Mouse (Mus musculus): ENCODE measurements around the gene Best3.

The Best3 gene

DNA sequence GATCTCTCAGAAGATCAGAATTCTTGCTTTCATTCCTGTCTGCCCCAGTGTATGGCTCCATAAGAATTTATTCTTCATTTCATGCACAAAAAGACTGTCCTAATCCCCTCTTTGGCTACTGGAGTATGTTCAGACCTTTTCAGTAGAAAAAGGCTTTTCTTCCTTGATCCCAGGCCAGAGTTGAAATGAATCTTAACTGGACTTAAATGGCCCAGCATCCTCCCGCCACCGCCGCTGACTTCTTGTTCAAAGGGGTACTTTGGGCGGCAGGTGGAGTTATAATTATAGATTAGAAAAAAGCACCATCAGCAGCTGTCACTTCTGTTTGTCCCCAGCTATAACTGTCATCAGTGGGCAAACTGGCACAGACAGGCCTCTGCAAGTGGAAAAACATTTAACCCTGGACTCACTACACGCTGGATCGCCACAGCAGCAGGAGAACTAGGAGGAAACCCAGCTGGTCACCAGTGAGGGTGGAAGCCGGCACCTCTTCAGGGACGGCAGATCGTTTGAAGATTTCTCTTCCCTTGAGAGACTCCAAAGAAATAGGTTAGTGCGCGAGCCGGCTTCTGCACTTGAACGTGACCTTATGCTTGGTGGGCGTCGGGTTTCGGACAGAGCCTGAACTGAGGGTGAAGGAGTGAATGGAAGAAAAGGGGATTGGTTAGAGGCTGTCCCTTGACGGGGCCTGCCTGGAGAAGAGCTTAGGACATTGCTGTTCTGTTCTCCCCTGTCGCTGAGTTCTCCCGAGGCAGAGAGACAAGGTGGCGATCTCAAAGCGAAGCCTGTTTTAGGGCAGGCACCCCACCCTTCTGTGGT lies at the start of gene Best3:
Gene Best3 (plus strand): TSS at position 51 of the 819 bp plus-strand sequence.
- ATAC-seq (ENCODE audit: insufficient number of reproducible peaks, low FRiP score, low TSS enrichment) = no peak

DNA sequence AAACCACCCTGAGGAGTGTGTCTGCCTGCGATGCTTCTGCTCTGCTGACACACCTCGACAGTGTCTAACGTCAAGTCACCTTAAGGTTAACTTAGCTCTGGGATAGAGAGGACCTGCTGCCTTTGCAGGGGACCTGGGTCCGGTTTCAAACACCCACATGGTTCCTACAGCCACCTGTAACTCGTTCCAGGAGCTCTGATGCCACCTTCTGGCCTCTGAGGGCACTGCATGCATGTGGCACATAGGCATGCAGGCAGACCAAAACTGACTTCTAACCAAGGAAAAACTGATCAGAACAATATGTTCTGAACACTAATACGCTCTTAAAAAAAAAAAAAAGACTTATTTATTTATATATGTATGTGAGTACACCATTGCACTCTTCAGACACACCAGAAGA lies 43.1 kb upstream of the Best3 start:
- no peak for ATAC-seq (ENCODE audit: insufficient number of reproducible peaks, low FRiP score, low TSS enrichment)

DNA sequence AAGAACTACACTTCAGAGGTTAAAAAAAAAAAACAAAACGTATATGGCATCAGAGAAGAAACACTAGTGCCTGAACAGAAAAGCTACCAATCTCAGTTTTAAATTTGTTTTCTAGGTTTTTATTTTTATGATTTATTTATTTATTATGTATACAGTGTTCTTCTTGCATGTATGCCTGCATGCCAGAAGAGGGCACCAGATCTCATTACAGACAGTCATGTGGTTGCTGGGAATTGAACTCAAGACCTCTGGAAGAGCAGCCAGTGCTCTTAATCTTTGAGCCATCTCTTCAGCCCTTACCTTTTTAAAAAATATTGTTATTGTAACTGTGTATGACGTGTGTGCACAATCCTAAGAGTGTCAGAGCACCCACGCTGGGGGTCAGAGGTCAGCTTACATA lies 42.0 kb upstream of the Best3 start:
- ATAC-seq (ENCODE audit: insufficient number of reproducible peaks, low FRiP score, low TSS enrichment) = no peak

DNA sequence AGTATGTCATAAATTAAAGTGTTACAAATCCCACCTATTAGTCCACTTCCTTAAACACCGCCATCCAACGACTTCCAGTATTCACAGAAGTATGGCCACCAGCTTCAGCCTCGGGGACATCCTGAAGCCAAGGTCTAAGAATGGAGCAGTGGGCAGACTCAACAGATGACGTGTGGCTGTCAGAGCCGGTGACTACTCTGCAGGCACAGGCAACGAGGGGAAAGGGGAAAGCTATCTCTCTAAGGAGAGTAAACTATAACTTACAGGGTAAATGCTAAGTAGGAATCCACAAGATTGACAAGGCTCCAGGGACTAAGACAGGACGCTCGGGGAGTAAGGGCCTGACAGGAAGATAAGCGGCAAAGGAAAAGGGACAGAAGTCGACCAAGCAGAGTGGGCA lies 41.2 kb upstream of the Best3 start:
- no peak for ATAC-seq (ENCODE audit: insufficient number of reproducible peaks, low FRiP score, low TSS enrichment)

DNA sequence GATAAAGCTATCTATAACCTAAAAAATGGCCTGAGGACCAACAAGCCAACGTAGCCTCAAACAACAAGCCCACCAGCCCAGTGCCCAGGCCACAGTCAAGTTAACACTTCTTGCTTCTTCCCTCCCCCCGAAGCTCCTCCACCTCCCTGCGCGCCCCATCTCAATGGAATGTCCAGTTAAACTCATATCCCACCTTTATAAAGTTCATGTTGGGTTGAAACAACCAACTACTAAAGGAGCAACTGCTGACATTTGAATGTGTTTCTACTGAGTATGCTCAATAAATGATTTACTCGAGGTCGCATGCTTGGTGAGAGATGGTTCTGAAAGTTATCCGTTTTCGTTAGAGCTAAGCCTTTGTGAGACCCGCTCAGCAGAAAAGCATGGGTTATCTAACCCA lies 37.7 kb upstream of the Best3 start:
- ATAC-seq (ENCODE audit: insufficient number of reproducible peaks, low FRiP score, low TSS enrichment) = no peak

DNA sequence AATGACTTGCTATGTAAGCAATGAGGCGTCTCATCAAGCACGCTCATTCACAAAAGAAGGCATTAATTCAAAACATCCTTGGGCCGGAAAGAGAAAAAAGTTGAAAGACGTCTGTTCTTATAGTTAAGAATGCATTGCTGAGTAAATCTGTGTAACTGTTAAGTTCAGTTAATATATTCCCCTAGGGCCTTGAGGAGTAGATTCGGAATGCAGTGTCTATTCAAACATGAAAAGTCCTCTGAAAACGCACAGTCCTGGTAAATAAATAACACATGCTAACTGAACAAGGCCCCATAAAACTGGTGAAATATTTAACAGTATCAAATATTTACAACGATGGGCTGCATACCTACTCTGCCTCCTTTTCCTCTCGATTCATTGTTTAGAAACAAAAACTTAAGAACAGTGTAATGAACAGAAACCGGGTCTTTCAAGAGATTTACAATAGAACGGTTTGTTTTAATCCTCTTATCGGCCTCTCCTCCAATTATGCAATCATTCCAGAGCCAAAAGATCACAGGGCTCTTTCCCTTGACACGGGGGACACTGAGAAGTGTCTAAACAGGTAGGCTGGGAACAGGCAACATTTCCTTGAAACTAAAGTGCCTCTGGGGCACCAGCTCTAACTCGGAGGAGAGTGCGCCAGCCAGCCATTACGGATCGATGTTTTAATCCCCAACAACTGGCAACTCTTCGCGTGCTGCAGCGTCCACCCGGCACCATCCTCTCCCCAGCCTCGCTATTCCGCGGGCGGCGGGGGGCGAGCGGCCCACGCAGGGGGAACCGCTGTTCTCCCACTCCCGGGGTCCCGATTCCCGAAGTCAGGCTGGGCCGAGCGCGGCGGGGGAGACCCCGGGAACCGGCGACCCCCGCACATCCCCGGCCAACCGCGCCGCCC lies 36.8 kb upstream of the Best3 start:
- ATAC-seq (ENCODE audit: insufficient number of reproducible peaks, low FRiP score, low TSS enrichment) = 0 out of 2 replicates have a peak, but pooled peaks have one; percentile 1

DNA sequence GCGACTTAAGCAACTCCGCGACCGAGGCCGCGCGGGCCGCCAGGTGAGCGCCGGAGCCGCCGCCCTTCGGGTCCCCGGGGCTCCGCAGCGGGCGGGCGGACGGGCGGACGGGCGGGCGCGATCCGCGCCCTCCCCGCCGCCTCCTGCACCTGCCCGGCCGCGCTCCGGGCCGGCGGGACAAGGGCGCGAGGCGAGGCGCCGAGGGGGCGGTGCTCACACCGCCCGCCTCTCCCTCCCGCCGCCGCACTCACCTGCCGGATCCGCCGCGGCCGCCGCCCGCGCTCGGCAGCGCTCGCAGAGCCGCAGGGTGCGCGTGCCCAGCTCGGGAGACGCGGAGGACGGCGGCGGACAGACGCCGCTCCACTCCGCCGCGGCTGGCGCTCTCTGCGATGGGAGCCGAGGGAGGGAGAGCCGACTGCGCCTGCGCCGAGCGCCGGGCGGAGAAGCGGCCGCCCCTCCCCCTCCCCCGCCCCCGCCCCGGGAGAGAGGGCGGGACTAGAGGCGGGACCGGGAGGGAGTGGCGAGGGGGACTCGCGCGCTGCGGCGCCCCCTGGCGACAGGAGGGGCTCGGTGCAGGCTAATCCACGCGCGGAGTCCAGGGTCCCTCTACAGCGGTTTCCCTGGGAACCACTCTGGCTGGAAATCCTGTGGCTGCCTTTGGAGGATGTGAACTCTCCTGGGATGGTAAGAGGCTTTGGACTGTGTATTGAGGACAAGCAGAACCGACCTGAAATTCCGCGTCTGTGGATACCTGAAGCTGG lies 35.9 kb upstream of the Best3 start, which contains the start of gene Rab3ip:
Gene Rab3ip (minus strand): TSS at position 761 of the 761 bp plus-strand sequence.
- peak; percentile 91 for ATAC-seq (ENCODE audit: insufficient number of reproducible peaks, low FRiP score, low TSS enrichment)

DNA sequence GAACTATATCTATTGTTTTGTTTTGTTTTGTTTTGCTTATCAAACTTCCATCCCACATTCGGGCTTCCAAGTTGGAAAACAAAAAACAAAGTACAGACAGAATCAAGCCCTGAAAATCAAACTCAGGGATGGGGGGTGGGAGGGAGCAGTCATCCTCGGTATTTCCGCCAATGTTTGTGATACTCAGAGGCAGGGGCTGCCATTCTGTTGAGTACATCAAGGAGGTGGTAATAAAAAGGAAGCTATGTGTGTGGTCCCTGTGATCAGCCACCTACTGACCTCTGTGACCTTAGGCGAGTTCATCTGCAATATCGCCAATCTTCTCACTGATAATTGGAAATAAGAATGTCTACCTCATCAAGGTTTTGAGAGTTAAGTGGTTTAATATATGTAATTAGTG lies 35.2 kb upstream of the Best3 start:
- ATAC-seq (ENCODE audit: insufficient number of reproducible peaks, low FRiP score, low TSS enrichment) = no peak

DNA sequence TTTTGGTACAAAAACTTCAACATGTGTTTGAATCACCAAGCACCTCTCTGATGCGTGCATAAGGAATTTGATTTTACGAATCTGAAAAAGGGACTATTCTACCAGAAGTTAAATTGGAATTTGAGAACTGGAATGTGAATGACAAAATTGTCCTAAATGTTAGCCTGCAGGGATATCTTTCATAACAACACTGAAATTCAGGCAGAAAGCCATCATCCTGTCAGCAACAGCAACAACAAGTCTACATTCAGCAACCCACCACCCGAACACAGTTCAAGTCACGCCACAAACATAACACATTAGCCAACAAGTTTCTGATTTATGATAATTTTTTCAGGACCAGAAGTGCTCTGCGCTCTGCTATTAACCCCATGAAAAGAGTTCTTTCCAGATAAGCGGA lies 30.9 kb upstream of the Best3 start:
- no peak for ATAC-seq (ENCODE audit: insufficient number of reproducible peaks, low FRiP score, low TSS enrichment)

DNA sequence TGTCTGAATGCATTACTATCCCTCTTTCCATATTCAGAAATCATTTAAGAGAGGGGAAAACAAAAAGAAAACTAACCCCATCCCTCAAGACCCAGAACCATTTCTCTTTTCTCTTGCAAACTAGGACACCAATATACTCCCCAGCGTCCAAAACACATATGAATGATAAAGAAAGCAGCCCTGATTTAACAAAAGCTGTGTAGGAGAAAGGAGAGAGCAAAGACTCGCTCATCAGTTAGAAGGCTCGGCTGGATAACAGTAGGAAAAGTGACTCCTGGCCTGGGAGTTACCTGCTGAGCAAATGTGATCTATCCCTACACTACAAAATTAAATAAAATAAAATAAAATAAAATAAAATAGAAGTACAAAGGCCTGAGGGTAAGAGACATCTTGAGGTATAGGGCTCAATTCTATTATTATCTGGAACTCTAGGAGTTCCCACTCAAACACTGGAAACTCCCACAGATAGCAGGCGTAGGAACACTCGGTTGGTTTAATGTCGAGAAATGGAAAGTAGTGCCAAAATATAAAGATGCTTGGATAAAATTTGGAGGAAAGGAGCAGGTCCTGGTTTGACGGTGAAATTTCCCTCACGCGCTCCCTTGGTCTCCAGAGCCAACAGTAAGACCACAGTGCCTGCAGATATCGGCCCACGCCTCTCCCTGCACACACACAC lies 29.5 kb upstream of the Best3 start:
- no peak for ATAC-seq (ENCODE audit: insufficient number of reproducible peaks, low FRiP score, low TSS enrichment)

DNA sequence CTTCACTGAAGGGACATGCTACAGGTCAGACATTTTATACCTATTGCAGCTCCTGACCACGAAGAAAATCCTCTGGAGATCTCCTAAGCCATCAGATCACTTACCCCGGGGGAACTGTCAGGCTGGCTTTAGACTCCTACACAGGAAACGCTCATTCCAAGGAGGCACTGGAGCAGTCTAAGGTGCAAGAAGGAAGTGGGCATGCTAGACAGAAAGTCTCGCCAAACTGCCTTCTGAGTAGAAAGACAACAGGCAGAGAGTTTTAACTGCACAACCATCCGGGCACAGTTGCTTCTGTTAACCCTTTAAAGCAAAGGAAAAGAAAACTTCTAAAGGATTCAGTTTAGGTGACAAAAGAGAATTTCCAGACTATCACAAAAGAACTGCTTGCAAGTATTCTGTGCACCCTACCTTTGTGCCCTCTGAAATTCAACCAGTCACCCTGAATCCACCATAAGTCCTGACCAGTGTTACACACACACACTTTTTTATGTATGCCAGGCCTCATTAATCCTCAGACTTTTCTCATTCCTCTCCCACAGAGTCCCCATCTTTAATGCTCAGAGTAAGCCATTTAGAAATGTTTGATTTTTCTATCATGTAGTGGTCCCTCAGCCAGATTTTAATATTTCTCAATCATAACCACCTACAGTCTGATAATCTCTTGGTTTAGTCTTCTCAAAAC lies 28.1 kb upstream of the Best3 start:
- ATAC-seq (ENCODE audit: insufficient number of reproducible peaks, low FRiP score, low TSS enrichment) = no peak

DNA sequence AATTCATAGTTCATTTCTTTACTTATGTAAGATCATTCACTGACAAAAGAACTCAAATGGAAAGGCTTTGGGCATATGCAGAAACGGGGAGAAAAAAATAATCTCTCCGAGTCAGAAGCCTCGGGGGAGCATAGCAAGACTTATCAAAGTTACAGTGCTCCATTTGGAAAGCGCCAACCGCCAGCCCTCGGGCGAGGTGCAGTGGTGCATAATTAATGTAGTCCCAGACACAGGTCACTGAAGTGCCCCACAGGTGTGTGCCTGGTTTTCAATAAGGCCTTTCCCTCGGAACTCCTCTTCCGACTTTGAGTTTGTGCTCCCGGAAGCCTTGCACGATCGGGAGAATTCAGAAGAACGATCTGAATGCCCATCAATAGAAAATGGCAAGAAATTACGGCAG lies 24.0 kb upstream of the Best3 start:
- ATAC-seq (ENCODE audit: insufficient number of reproducible peaks, low FRiP score, low TSS enrichment) = no peak

DNA sequence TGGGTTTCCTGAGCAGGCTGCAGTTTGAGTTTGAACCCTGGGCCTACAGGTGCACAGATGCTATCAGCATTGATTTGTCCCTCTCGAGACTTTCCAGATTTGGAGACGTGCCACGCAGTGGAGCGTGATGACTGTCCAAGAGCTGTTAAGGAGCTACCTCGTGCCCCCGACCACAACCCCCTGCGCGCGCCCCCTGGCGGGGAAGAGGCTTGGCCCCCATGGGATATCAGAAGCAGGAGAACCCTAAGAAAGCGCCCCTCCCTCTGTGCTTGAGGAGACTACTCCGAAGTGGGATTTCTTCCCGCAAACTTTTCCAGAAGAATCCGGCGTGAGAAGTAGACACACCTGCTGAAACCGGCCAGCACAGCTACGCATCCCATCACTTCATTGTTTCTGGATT lies 23.3 kb upstream of the Best3 start:
- ATAC-seq (ENCODE audit: insufficient number of reproducible peaks, low FRiP score, low TSS enrichment) = no peak

DNA sequence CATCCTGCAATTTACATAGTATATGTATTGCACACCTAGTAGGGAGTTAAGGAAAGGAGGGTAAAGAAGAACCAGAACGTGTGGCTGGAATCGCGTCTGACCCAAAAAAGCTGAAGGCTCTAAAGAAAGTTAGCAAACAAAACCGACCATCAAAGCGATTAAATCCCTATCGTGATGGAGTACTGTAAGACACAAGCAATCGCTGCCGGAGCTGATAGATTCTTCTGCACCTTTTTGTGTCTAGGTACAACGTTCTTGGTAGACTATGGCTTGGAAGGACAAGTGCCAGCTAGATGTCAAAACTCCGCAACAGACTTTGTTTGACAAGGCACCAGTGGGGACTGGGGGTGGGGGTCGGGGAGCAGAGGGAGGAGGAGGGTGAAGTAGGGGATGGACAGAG lies 22.0 kb upstream of the Best3 start:
- ATAC-seq (ENCODE audit: insufficient number of reproducible peaks, low FRiP score, low TSS enrichment) = no peak

DNA sequence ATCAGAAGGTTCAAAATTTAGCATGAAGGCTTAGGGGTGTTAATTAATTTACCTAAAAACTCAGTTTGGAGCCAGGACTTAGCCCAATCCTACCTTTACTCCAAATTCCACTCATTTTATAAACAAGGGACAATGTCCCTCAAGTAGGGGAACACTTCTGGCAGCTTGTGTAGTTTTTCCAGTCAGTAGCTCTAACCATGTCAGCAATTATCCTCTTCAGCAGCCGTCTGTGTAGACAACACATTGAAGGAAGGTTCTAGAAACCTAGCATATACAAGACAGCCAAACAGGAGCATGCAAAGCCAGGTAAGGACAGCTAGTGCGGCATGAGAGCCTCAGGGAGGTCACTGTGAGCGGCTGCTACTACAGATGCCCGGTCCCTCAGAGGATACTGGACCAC lies 21.5 kb upstream of the Best3 start:
- no peak for ATAC-seq (ENCODE audit: insufficient number of reproducible peaks, low FRiP score, low TSS enrichment)

DNA sequence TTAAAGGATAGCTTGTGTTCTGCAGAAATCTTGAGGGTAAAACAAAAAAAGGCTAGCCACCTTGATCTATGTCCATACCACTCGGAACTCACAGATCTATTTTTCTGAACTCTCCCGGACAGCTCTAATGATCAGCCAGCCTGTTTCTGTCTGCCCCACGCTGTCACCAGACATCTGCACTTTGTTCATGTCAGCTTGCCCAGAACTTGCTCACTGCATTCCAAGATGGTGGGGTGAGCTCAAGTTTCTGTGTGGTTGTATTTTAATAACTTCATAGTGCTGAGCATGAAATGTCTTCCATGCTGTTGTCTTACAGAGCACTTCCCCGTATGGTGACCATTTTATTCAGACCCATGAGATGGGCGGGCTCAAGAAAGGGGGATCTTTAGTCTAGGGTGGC lies 20.8 kb upstream of the Best3 start:
- ATAC-seq (ENCODE audit: insufficient number of reproducible peaks, low FRiP score, low TSS enrichment) = no peak

DNA sequence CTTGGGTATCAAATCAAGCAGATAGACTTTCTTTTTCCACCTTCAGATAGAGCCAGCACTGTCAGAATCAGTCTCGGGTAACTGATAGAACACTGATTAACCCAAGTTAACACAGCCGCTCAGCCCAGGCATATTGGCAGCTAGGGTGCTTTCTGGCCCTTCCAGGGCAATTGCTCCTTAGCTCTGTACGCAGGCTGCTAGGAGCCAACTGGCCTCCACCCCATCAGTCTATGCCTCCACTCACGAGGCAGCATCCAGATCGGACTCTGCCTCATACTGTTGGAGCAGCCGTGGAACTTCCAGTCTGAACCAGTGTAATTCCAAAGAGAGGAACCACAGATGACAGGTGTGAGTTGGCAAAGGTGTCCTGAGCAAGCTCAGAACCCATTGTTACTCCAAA lies 20.0 kb upstream of the Best3 start:
- ATAC-seq (ENCODE audit: insufficient number of reproducible peaks, low FRiP score, low TSS enrichment) = no peak

DNA sequence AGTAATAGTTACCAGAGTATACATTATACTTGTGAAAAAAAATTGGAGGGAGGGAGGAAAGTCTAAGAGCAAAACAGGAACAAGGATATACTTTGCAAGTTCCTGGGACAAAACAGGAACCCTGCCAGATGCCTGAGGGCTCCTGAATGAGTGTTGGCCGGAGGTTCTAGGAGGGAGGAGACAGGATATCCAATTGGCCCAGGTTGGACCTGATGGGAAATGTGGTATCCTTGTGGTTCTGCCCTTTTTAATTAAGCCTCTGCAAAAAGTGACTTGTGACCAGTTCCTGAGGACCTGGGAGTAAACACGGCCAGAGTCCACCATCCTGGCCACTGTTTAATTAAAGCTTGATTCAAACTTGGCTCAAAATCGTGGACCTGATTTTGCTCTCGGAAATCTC lies 17.4 kb upstream of the Best3 start:
- ATAC-seq (ENCODE audit: insufficient number of reproducible peaks, low FRiP score, low TSS enrichment) = no peak

DNA sequence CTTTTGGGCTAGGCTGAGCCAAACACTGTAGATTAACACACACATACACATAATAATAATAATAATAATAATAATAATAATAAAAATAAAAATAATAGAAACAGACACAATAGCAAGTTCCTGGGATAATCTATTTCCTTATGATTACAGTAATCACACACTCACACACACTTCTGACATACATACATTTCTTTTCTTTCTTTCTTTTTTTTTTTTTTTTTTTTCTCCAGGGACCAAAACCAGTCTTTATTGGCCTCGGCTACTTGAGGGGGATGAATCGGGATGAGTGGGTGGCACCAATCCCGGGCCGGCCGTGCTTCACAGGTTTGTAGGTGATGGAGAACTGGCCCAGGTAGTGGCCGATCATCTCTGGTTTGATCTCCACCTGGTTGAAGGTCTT lies 13.6 kb upstream of the Best3 start, which contains the start of gene Gm10271:
Gene Gm10271 (minus strand): TSS at position 101 of the 400 bp plus-strand sequence.
- no peak for ATAC-seq (ENCODE audit: insufficient number of reproducible peaks, low FRiP score, low TSS enrichment)

DNA sequence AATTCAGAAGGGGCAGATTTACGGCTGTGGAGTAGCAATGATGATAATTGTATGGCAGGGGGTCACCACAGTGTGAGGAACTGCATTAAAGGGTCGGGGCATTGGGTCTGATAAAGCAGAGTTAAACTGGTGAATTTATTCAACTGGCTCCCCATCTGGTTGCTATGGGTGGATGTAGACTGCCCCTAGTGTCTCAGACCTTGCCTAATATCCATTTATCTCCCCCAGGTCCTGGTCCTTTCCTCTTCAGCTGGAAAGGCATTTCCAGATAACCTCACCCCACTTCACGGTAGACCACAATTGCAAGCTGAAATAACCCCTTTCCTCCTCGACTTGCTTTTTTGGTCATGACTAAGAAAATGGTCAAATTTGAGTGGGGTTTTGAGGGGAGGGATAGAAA lies 8.7 kb upstream of the Best3 start:
- ATAC-seq (ENCODE audit: insufficient number of reproducible peaks, low FRiP score, low TSS enrichment) = no peak

Measured in cerebellum, adult (tissue).